Mouse (Mus musculus): ENCODE data around the gene Btbd35f7. TPM values are rescaled to one million over a fixed set of nuclear protein-coding genes. Genes with fewer than 3 reads are reported as not detected.
"Not testable (repeated sequence)": the region's sequence is repeated elsewhere in the genome, so short reads cannot be mapped to it uniquely, and the experiment has no call there.

Gene Btbd35f7
- total RNA-seq (2021) = not detected

- DNase-seq (ENCODE audit: low spot score in 2 of 2); intact Hi-C loops (cut with DNase I): not testable (repeated sequence)
Observed at GRCm38 (mm10) chrX:5668767-5669166, at the start of gene Btbd35f7. TSS of gene Btbd35f7 (plus strand) at chrX:5669067.

Other genes with a start within 250 kb of the Btbd35f7 start
- gene Mycs, start 199.8 kb upstream of the Btbd35f7 start, total RNA-seq (2021) = not detected

All from left cerebral cortex, postnatal 25 days (tissue).